Mouse (Mus musculus) v-Abl transformed pro-B cells (cell line): Measurements from ENCODE around the gene Marc2.

Experiments
- in situ Hi-C, 2 experiments: fragments of 400-800 bp; cut with MboI; formaldehyde crosslinking; loops; one replicate each; pipeline ENCODE4 v1.15.1; 2025; ENCODE audit not compliant: unreplicated experiment in 2 of 2

The Marc2 gene

GRCm38 (mm10) chr1:184846092-184846750, at the start of gene Marc2:
Marc2 (minus strand) TSS chr1:184846451.
- in situ Hi-C loops = loop anchor here (10.0 to 25.0 kb wide), 2 partner anchors 559 to 1866 kb away; partner anchors contain the start of gene Tgfb2 (in 2 of the 2)

- in situ Hi-C loops = no loop called here
These were observed 45.7 kb upstream of the Marc2 start for GRCm38 (mm10) chr1:184891998-184892397.

GRCm38 (mm10) chr1:184889454-184889853, 43.2 kb upstream of the Marc2 start:
- in situ Hi-C loops = no loop called here

- in situ Hi-C loops = no loop called here
These were observed 39.9 kb upstream of the Marc2 start for GRCm38 (mm10) chr1:184886160-184886559.

- in situ Hi-C loops = no loop called here
These were observed 36.3 kb upstream of the Marc2 start, which contains the start of gene C130074G19Rik for GRCm38 (mm10) chr1:184882281-184883268. C130074G19Rik (minus strand) TSS chr1:184883218.

- in situ Hi-C loops = no loop called here
These were observed 35.6 kb upstream of the Marc2 start for GRCm38 (mm10) chr1:184881861-184882260.

- in situ Hi-C loops = no loop called here
These were observed 35.0 kb upstream of the Marc2 start for GRCm38 (mm10) chr1:184881211-184881610.

- in situ Hi-C loops = no loop called here
These were observed 32.6 kb upstream of the Marc2 start for GRCm38 (mm10) chr1:184878860-184879259.

GRCm38 (mm10) chr1:184877306-184877705, 31.1 kb upstream of the Marc2 start:
- in situ Hi-C loops = no loop called here

GRCm38 (mm10) chr1:184873910-184874309, 27.7 kb upstream of the Marc2 start:
- in situ Hi-C loops = no loop called here

- in situ Hi-C loops = no loop called here
These were observed 26.0 kb upstream of the Marc2 start for GRCm38 (mm10) chr1:184872069-184872819.

GRCm38 (mm10) chr1:184871506-184871905, 25.3 kb upstream of the Marc2 start:
- in situ Hi-C loops = no loop called here

- in situ Hi-C loops = no loop called here
These were observed 24.6 kb upstream of the Marc2 start for GRCm38 (mm10) chr1:184870646-184871385.

- in situ Hi-C loops = no loop called here
These were observed 23.8 kb upstream of the Marc2 start for GRCm38 (mm10) chr1:184869939-184870565.

- in situ Hi-C loops = no loop called here
These were observed 21.4 kb upstream of the Marc2 start for GRCm38 (mm10) chr1:184867640-184868120.

GRCm38 (mm10) chr1:184864381-184864801, 18.1 kb upstream of the Marc2 start:
- in situ Hi-C loops = no loop called here

GRCm38 (mm10) chr1:184862636-184863035, 16.4 kb upstream of the Marc2 start:
- in situ Hi-C loops = no loop called here

- in situ Hi-C loops = no loop called here
These were observed 15.3 kb upstream of the Marc2 start for GRCm38 (mm10) chr1:184861551-184861950.

- in situ Hi-C loops = no loop called here
These were observed 14.0 kb upstream of the Marc2 start for GRCm38 (mm10) chr1:184860276-184860675.
